Mouse (Mus musculus) lung, postnatal 0 days (tissue): ENCODE data around the gene Rps6kl1. TPM values are rescaled to one million over a fixed set of nuclear protein-coding genes. Genes with fewer than 3 reads are reported as not detected.
"Not testable (repeated sequence)": the region's sequence is repeated elsewhere in the genome, so short reads cannot be mapped to it uniquely, and the experiment has no call there.

Experiments
- ATAC-seq: fragments of 200-750 bp; cut with Nextera tagmentation; 2 replicates; pipeline ENCODE4 v1.8.0; 2017; ENCODE audit warnings: moderate library complexity
- DNase-seq: peaks from one replicate; pipeline ENCODE4 v3.0.0-alpha.2; 2016; ENCODE audit warnings: low spot score
- H3K27ac ChIP-seq: fragments of 300-500 bp; sonication (generic); 2 replicates; pipeline ENCODE4 v1.5.1; 2014; ENCODE audit warnings: antibody characterized with exemption, mild to moderate bottlenecking, low read length, mixed read lengths
- H3K27me3 ChIP-seq: fragments of 300-500 bp; sonication (generic); replicated peaks from 2 replicates; pipeline ENCODE4 v1.6.1; 2014; ENCODE audit warnings: low read length, mixed read lengths; ENCODE audit not compliant: insufficient read depth
- H3K36me3 ChIP-seq: fragments of 300-500 bp; sonication (generic); 2 replicates; pipeline ENCODE4 v1.6.1; 2014; ENCODE audit warnings: low read length, mixed read lengths; ENCODE audit not compliant: insufficient read depth
- H3K4me1 ChIP-seq: fragments of 300-500 bp; sonication (generic); 2 replicates; pipeline ENCODE4 v1.6.1; 2014; ENCODE audit warnings: antibody characterized with exemption, low read depth, low read length, mixed read lengths; ENCODE audit not compliant: insufficient read depth
- H3K4me2 ChIP-seq: fragments of 300-500 bp; sonication (generic); replicated peaks from 2 replicates; pipeline ENCODE4 v1.6.1; 2014; ENCODE audit warnings: low read depth, mild to moderate bottlenecking, low read length, moderate library complexity, mixed read lengths
- H3K4me3 ChIP-seq: fragments of 300-500 bp; sonication (generic); 2 replicates; pipeline ENCODE4 v1.5.1; 2014; ENCODE audit warnings: low read depth, low read length
- H3K9ac ChIP-seq: fragments of 300-500 bp; sonication (generic); replicated peaks from 2 replicates; pipeline ENCODE4 v1.6.1; 2014; ENCODE audit warnings: low read depth, mild to moderate bottlenecking
- H3K9me3 ChIP-seq: fragments of 300-500 bp; sonication (generic); 2 replicates; pipeline ENCODE4 v1.6.1; 2016; ENCODE audit warnings: low read length, mixed read lengths
- CTCF ChIP-seq: IDR thresholded peaks from 2 replicates; pipeline ENCODE4 v1.5.1; 2016; ENCODE audit warnings: antibody characterized with exemption, mild to moderate bottlenecking
- EP300 ChIP-seq: IDR thresholded peaks from 2 replicates; pipeline ENCODE4 v1.6.1; 2016; ENCODE audit warnings: antibody characterized with exemption, mild to moderate bottlenecking, control low read depth
- WGBS: fragments of 180-500 bp; shearing (Covaris S2); extraction: QIAGEN DNeasy Blood & Tissue Kit; methylation state at CpG from one replicate; pipeline ENCODE4 v1.1.7; 2014; 5-methylcytosine and 5-hydroxymethylcytosine counted together
- polyA plus RNA-seq: library from polyadenylated mRNA; unstranded; fragments of >200 nt; fragmentation: Nextera tagmentation; extraction: Ambion mirVana; gene quantifications from 2 replicates; pipeline ENCODE4 v1.2.1, GENCODE M21; 2015

Gene Rps6kl1
- polyA plus RNA-seq, 1 experiment from 2014 or later: 0.82 TPM

DNA sequence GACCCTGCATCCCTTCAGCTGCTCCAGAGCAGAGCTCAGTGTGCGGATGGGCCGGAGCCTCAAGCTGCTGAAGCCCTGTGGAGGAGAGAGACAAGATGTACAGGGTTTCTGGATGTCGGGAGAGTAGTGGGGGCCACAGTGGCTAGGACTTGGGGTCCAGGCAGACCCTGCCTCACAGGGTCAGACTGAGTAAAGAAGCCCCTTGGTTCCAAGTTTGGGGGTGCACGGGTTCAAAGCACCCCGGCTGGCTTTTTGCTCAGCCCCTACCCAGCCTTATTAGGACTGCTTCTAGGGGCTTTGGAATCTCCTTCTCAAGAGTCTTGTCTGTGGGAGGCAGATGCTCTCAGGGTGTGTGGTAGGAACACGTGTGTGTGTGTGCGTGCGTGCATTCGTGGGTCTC, 4.2 kb downstream of the Rps6kl1 start:
- Histone ChIP-seq H3K27me3 (no peaks in the 10 kb centered on the region), H3K4me3 (no peak overlapping the region), H3K4me1 (no peaks in the 10 kb centered on the region), H3K36me3 (no peaks in the 10 kb centered on the region), H3K9ac (no peak overlapping the region), H3K4me2 (no peak overlapping the region), H3K9me3 (no peaks in the 10 kb centered on the region), H3K27ac (no peak overlapping the region)
- no peak for ATAC-seq
- TF ChIP-seq EP300 (no peak), CTCF (no peak)
- 77% methylated on average over 9 of the region's 9 CpGs for WGBS
- no peak for DNase-seq

DNA sequence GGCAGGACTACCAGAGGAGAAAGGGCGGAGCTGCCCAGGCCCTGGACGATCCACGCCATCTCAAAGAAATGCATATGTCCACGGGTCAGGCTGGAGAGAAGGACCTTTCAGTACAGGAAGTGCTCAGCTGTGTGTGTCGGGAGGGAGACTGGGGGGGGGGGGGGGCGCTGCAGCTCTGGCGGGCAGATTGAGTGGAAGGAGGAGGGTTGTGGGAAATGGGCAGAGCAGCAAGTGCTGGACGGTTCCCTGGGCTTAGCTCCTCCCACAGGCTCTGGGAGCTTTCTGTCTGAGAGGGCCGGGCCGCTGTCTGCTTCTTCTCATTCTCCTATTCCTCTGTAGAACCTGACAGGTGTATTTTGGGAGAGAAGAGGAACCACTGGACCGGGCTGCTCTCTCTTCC, 4.7 kb downstream of the Rps6kl1 start:
- Histone ChIP-seq H3K27ac (no peak overlapping the region), H3K9me3 (no peaks in the 10 kb centered on the region), H3K4me2 (no peak overlapping the region), H3K4me3 (no peak overlapping the region), H3K27me3 (no peaks in the 10 kb centered on the region), H3K36me3 (no peaks in the 10 kb centered on the region), H3K4me1 (no peaks in the 10 kb centered on the region), H3K9ac (no peak overlapping the region)
- ATAC-seq: peak; percentile 61
- WGBS: 26% methylated on average over 10 of the region's 11 CpGs
- DNase-seq: peak; percentile 80
- TF ChIP-seq CTCF (no peak), EP300 (no peak)

DNA sequence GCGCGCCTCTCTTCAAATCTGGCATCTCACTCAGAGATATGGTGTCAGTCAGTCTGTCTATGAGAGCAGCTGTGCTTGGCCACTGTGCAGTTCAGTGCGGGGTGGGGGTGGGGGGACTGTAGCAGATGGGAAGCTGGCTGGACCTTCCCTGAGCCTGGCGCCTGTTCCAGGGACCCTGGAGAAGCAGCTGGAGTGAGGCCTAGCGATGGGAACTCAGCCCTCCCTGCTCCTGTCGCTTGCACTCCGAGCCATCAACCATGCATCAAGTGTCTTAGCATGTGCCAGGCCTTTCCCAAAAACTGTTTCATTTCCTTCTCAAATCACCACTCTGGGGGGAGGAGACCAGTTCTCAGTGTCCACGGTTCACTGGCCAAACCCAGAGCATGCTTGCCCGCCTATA, 5.4 kb downstream of the Rps6kl1 start:
- peak; percentile 69 for ATAC-seq
- H3K9ac ChIP-seq: no peak overlapping the region
- no peaks in the 10 kb centered on the region for H3K9me3 ChIP-seq
- H3K36me3 ChIP-seq: no peaks in the 10 kb centered on the region
- WGBS: 49% methylated on average over 9 of the region's 9 CpGs
- H3K27ac ChIP-seq: no peak overlapping the region
- H3K4me3 ChIP-seq: no peak overlapping the region
- no peaks in the 10 kb centered on the region for H3K4me1 ChIP-seq
- no peak for TF ChIP-seq CTCF
- TF ChIP-seq EP300: no peak
- peak; percentile 48 for DNase-seq
- no peaks in the 10 kb centered on the region for H3K27me3 ChIP-seq
- H3K4me2 ChIP-seq: no peak overlapping the region

DNA sequence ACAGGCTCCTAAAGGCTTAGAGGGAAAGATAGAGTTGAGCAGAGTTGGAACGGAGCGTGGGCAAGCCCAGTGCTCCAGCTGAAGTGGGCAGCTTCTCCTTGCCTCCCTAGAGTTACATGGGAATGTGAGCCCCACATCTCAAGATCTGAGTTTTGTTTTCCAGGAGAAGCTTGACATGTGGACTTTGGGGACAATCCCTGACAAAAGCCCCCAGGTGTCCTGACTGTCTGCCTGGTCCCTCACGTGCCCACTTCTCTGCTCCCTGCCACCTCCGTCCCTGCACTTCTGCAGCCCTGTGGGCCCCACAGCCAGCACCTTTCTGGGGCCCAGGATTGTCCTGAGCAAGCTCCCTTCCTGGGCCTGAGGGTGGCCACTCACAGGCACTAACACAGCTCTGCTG, 6.2 kb downstream of the Rps6kl1 start:
- H3K27me3 ChIP-seq: no peaks in the 10 kb centered on the region
- H3K9me3 ChIP-seq: no peaks in the 10 kb centered on the region
- no peak overlapping the region for H3K4me3 ChIP-seq
- no peak for ATAC-seq
- TF ChIP-seq EP300: no peak
- no peak for TF ChIP-seq CTCF
- no peak overlapping the region for H3K27ac ChIP-seq
- H3K4me2 ChIP-seq: no peak overlapping the region
- DNase-seq: no peak
- H3K9ac ChIP-seq: no peak overlapping the region
- H3K36me3 ChIP-seq: no peaks in the 10 kb centered on the region
- no peaks in the 10 kb centered on the region for H3K4me1 ChIP-seq
- 89% methylated on average over 4 of the region's 4 CpGs for WGBS

DNA sequence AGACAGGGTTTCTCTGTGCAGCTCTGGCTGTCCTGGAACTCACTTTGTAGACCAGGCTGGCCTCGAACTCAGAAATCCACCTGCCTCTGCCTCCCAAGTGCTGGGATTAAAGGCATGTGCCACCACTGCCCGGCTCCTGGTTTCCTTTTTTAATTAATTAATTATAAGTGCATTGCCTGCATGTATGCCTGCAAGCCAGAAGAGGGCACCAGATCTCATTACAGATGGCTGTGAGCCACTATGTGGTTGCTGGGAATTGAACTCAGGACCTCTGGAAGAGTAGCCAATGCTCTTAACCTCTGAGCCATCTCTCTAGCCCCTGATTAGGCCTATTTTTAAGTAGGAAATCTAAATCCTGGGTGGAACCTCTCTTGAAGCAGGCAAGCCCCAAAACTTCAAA, 6.8 kb downstream of the Rps6kl1 start:
- H3K4me3 ChIP-seq, H3K36me3 ChIP-seq, H3K4me1 ChIP-seq, H3K9me3 ChIP-seq, H3K4me2 ChIP-seq, H3K9ac ChIP-seq, DNase-seq, H3K27me3 ChIP-seq, H3K27ac ChIP-seq, ATAC-seq: not testable (repeated sequence)
- WGBS: 58% methylated on average over 2 of the region's 2 CpGs
- peak; percentile 49 for TF ChIP-seq CTCF

DNA sequence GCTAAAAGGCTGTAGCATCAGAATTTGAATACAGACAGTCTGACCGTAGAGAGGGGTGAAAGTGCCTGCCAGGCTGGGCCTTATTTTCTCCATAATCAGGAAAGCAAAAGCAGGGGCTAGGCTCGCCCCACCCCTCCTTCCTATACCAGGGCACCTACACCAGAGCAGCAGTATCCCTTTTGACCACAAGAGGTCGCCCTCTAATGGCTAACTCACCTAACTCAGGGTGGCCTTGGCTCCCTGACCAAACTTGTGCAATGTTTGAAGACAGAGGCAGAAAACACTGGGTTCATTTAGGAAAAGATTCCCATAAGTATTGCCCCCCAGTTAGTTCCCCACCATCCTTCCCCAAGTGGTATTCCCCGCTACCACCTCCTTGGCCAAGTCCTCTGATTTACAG, 8.3 kb downstream of the Rps6kl1 start:
- ATAC-seq (peak; percentile 63), DNase-seq (peak; percentile 86)
- Histone ChIP-seq H3K27me3 (no peaks in the 10 kb centered on the region), H3K9ac (no peak overlapping the region), H3K36me3 (no peaks in the 10 kb centered on the region), H3K4me3 (no peak overlapping the region), H3K9me3 (no peaks in the 10 kb centered on the region), H3K4me1 (no peaks in the 10 kb centered on the region), H3K4me2 (no peak overlapping the region), H3K27ac (no peak overlapping the region)
- 15% methylated on average over 4 of the region's 4 CpGs for WGBS
- TF ChIP-seq EP300 (no peak), CTCF (peak; percentile 95)

DNA sequence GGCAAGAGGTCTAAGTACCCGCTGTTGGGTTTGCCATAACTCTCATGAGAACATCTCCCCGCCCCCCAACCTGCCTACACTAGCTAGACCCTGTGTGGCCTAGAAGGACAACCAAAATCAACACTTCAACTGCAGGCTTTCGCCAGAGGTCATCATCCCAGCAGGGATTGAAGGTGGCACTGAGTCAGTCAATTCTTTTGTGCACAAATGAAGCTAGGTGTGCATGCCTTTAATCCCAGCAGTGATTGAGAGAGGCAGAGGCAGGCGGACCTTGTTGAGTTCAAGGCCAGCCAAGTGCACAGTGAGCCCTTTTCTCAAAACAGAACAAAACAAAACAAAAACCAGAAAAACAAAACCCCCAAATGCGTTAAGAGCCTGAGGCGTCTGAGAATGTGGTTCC, 10.0 kb downstream of the Rps6kl1 start:
- Histone ChIP-seq H3K9ac (no peak overlapping the region), H3K9me3 (no peaks in the 10 kb centered on the region), H3K4me3 (no peak overlapping the region), H3K4me2 (no peak overlapping the region), H3K36me3 (no peaks in the 10 kb centered on the region), H3K4me1 (no peaks in the 10 kb centered on the region; the same call in 1 of the 2 replicates), H3K27ac (no peak overlapping the region), H3K27me3 (no peaks in the 10 kb centered on the region)
- no peak for ATAC-seq
- 67% methylated on average over 6 of the region's 6 CpGs for WGBS
- no peak for TF ChIP-seq CTCF
- TF ChIP-seq EP300: no peak
- no peak for DNase-seq
